Mouse (Mus musculus): ENCODE data around the gene Mrps7. TPM values are rescaled to one million over a fixed set of nuclear protein-coding genes. Genes with fewer than 3 reads are reported as not detected.
A peak's percentile ranks its signal among the peaks of the same experiment; 100 is the strongest.

Gene Mrps7
- total and polyA plus RNA-seq, 3 experiments = 106 to 199 (median 157) TPM

DNA sequence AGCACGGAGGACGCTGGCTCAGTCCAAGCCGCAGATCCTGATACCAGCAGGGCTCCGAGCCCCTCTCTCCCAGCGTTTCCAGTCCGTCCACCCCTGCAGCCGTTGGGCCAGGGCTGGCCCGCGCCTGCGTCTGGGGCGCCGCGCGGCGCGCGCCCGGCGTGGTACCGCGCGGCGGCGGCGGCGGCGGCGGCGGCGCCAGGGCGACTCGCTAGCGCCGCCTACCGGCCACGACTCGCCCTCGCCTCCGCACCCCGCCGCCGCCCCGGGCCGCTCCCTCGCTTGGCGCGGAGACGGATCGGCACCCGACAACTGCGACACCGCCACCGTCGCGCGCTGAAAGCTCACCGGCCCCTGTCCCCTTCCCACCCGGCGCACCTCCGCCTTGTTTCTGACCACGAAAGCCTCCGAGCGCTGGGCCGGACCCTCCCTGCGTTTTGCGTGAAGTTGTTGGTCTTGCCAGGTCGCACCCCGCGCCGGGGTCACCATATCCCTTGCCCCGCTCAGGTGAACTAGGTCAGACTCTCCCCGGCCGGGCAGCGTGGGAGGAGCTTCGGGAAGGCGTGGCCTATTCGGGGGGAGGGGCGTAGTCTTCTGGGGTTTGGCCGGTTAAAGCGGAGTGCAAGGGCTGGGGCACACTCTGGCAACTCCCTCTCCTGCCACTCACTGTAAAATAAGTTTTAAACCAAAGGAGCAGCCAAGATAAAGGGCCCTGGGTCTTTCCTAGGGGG, 8.8 kb downstream of the Mrps7 start, which contains the start of gene Mif4gd (continued):
- TF ChIP-seq NELFE (IDR thresholded peaks at IDR 0.05; ENCODE audit: low read depth, low read length) (peak; percentile 72), ZMIZ1 (IDR thresholded peaks at IDR 0.05; ENCODE audit: low read depth, low read length) (peak; percentile 74; the same call in 1 of the 2 replicates), CHD2 (IDR thresholded peaks at IDR 0.05; ENCODE audit: low read length) (no peak), TBP (IDR thresholded peaks at IDR 0.05; ENCODE audit: low read depth, low read length) (no peak)

DNA sequence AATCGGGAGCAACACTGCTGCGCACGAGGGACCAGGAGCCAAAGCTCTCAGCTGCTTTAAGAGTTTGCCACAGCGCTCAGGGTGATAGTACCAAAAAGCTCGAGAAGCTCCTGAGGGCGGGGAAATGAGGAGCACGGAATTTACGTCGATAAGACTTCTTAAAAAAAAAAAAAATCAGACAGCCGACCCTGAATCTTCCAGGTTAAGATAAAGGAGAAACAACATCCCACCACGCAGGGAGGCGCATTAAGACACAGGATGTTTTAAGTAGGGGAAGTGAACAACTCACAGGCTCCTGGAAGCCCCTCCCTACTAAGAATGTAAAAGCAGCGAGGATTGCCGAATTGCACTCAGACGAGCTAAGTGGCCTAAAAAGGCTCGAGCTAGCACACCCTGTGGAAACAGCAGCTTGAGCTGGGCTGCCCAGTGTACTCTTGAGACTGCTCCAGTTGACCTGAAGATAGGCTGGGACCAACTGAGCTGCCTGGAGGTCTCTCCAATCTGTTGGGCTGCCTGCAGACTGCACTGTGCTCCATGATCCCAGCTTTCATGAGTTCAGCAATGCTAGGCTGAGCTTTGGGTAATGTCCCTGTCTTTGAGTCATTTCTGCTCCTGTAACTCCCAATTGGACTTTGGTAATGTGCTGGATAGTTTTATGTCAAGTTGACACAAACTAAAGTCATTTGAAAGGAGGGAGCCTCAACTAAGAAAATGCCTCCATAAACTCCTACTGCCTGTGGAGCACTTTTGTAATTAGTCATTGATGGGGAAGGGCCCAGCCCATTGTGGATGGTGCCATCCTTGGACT, 9.6 kb downstream of the Mrps7 start:
- Histone ChIP-seq H3K4me1 (ENCODE audit: control insufficient read depth in 1 of 2, insufficient read depth in 2 of 2, low read length in 2 of 2) (peaks cover 3 to 13% of the 10 kb centered on the region in 2 experiments; a peak in 3 of 4 replicates), H3K27me3 (ENCODE audit: control insufficient read depth in 1 of 2, insufficient read depth in 2 of 2, low read length in 2 of 2) (no peaks in the 10 kb centered on the region), H3K4me3 (ENCODE audit: control insufficient read depth in 1 of 2, insufficient read depth in 1 of 2, low read depth in 2 of 2, low read length in 2 of 2) (peak overlapping the region; percentile 77 to 93), H3K9ac (ENCODE audit: control insufficient read depth, low read depth, low read length, poor library complexity, severe bottlenecking) (peak overlapping the region; percentile 95), H3K27ac (ENCODE audit: control insufficient read depth, low read depth, low read length) (peak overlapping the region; percentile 90), H3K36me3 (ENCODE audit: control insufficient read depth in 1 of 2, insufficient read depth in 2 of 2, low read length in 2 of 2) (peaks cover 0 to 11% of the 10 kb centered on the region in 2 experiments; a peak in 2 of 4 replicates), H3K79me2 (ENCODE audit: control insufficient read depth, insufficient read depth, low read length, poor library complexity) (peaks cover 5% of the 10 kb centered on the region; the same call in 1 of the 2 replicates), H3K9me3 (replicated peaks; ENCODE audit: insufficient read depth, low read length) (no peaks in the 10 kb centered on the region)
- TF ChIP-seq ZKSCAN1 (IDR thresholded peaks at IDR 0.05; ENCODE audit: low read depth, low read length) (0 out of 2 replicates have a peak, but pooled peaks have one; percentile 47), USF2 (IDR thresholded peaks at IDR 0.05; ENCODE audit: borderline replicate concordance in 1 of 2, insufficient read depth in 1 of 2, low read depth in 1 of 2, low read length in 2 of 2) (no peak), SMC3 (IDR thresholded peaks at IDR 0.05; ENCODE audit: low read depth, low read length) (no peak), MYC (IDR thresholded peaks at IDR 0.05; ENCODE audit: low read depth, low read length) (peak; percentile 62), MAZ (IDR thresholded peaks at IDR 0.05; ENCODE audit: low read depth, low read length) (peak; percentile 60), UBTF (IDR thresholded peaks at IDR 0.05; ENCODE audit: borderline replicate concordance, insufficient read depth, low read depth, low read length) (no peak), ZNF384 (IDR thresholded peaks at IDR 0.05; ENCODE audit: low read depth, low read length) (peak; percentile 97), MXI1 (IDR thresholded peaks at IDR 0.05; ENCODE audit: low read depth, low read length) (no peak), BHLHE40 (IDR thresholded peaks at IDR 0.05; ENCODE audit: borderline replicate concordance, low read depth, low read length) (no peak), SIN3A (IDR thresholded peaks at IDR 0.05; ENCODE audit: low read length) (peak; percentile 75), RCOR1 (IDR thresholded peaks at IDR 0.05; ENCODE audit: low read depth, low read length) (0 out of 2 replicates have a peak, but pooled peaks have one; percentile 52), POLR2A (IDR thresholded peaks at IDR 0.05; ENCODE audit: control insufficient read depth in 1 of 2, insufficient read depth in 1 of 2, low read depth in 1 of 2, low read length in 2 of 2, poor library complexity in 1 of 2) (peak; percentile 1 to 51; a peak in 1 of 4 replicates), GATA1 (IDR thresholded peaks at IDR 0.05; ENCODE audit: low read depth, low read length) (peak; percentile 60), ZMIZ1 (IDR thresholded peaks at IDR 0.05; ENCODE audit: low read depth, low read length) (no peak), NRF1 (IDR thresholded peaks at IDR 0.05; ENCODE audit: insufficient read depth, low read depth, low read length, poor library complexity, severe bottlenecking) (no peak), KAT2A (conservative IDR thresholded peaks at IDR 0.05; ENCODE audit: low read depth, low read length) (no peak), POLR2AphosphoS2 (IDR thresholded peaks at IDR 0.05; ENCODE audit: low read length) (peak; percentile 69), POLR2AphosphoS5 (IDR thresholded peaks at IDR 0.05; ENCODE audit: borderline replicate concordance, low read depth, low read length) (no peak), ETS1 (IDR thresholded peaks at IDR 0.05; ENCODE audit: low read depth, low read length) (peak; percentile 56; the same call in 1 of the 2 replicates), CHD1 (IDR thresholded peaks at IDR 0.05; ENCODE audit: low read depth, low read length) (peak; percentile 15; the same call in 1 of the 2 replicates), TBP (IDR thresholded peaks at IDR 0.05; ENCODE audit: low read depth, low read length) (peak; percentile 64; the same call in 1 of the 2 replicates)
- DNase-seq (ENCODE audit: low read depth, low spot score) = peak; percentile 91

All from MEL (cell line).